Mouse (Mus musculus) kidney, embryonic 16.5 days (tissue): ENCODE data around the gene Ecsit. TPM values are rescaled to one million over a fixed set of nuclear protein-coding genes. Genes with fewer than 3 reads are reported as not detected.

Experiments used
- ATAC-seq: fragments of 200-750 bp; cut with Nextera tagmentation; 2 replicates; pipeline ENCODE4 v1.8.0; 2017; ENCODE audit warnings: moderate TSS enrichment; ENCODE audit not compliant: low FRiP score, low TSS enrichment
- H3K27ac ChIP-seq: fragments of 300-500 bp; sonication (generic); 2 replicates; pipeline ENCODE4 v1.5.1; 2014; ENCODE audit warnings: low read length
- H3K27me3 ChIP-seq: fragments of 300-500 bp; sonication (generic); 2 replicates; pipeline ENCODE4 v1.6.1; 2014; ENCODE audit warnings: low read length, control low read depth, mixed read lengths; ENCODE audit not compliant: insufficient read depth
- H3K36me3 ChIP-seq: fragments of 300-500 bp; sonication (generic); 2 replicates; pipeline ENCODE4 v1.6.1; 2014; ENCODE audit warnings: low read length, control low read depth, mixed read lengths; ENCODE audit not compliant: insufficient read depth
- H3K4me1 ChIP-seq: fragments of 300-500 bp; sonication (generic); 2 replicates; pipeline ENCODE4 v1.6.1; 2014; ENCODE audit warnings: low read length, control low read depth, mixed read lengths; ENCODE audit not compliant: insufficient read depth
- H3K4me2 ChIP-seq: fragments of 300-500 bp; sonication (generic); replicated peaks from 2 replicates; pipeline ENCODE4 v1.6.1; 2014; ENCODE audit warnings: low read depth, low read length
- H3K4me3 ChIP-seq: fragments of 300-500 bp; sonication (generic); 2 replicates; pipeline ENCODE4 v1.5.1; 2014; ENCODE audit warnings: mild to moderate bottlenecking, low read length
- H3K9ac ChIP-seq: fragments of 300-500 bp; sonication (generic); replicated peaks from 2 replicates; pipeline ENCODE4 v1.6.1; 2014; ENCODE audit warnings: low read length
- H3K9me3 ChIP-seq: fragments of 300-500 bp; sonication (generic); 2 replicates; pipeline ENCODE4 v1.6.1; 2016; ENCODE audit warnings: low read length, control low read depth
- WGBS: fragments of 180-500 bp; shearing (Covaris S2); extraction: QIAGEN DNeasy Blood & Tissue Kit; methylation state at CpG from one replicate; pipeline ENCODE4 v1.1.7; 2014; 5-methylcytosine and 5-hydroxymethylcytosine counted together
- polyA plus RNA-seq: library from polyadenylated mRNA; unstranded; fragments of >200 nt; fragmentation: Nextera tagmentation; extraction: Ambion mirVana; gene quantifications from 2 replicates; pipeline ENCODE4 v1.2.1, GENCODE M21; 2015

Ecsit gene
- polyA plus RNA-seq, 1 experiment from 2014 or later = 62.7 TPM

GRCm38 (mm10) chr9:22069881-22070553 is 15.2 kb downstream of the Ecsit start:
- 59% methylated on average over 4 of the region's 4 CpGs for WGBS
- ATAC-seq = peak; percentile 16
- Histone ChIP-seq H3K4me1 (peaks cover 6% of the 10 kb centered on the region), H3K27me3 (no peaks in the 10 kb centered on the region), H3K4me3 (peak overlapping the region; percentile 80), H3K27ac (peak overlapping the region; percentile 25; the same call in 1 of the 2 replicates), H3K9ac (peak overlapping the region; percentile 45), H3K36me3 (peaks cover 34% of the 10 kb centered on the region), H3K9me3 (no peaks in the 10 kb centered on the region), H3K4me2 (peak overlapping the region; percentile 64)

- Histone ChIP-seq H3K27ac (no peak overlapping the region), H3K27me3 (no peaks in the 10 kb centered on the region), H3K4me1 (peaks cover 6% of the 10 kb centered on the region), H3K36me3 (peaks cover 33% of the 10 kb centered on the region), H3K9ac (no peak overlapping the region), H3K4me2 (no peak overlapping the region), H3K4me3 (no peak overlapping the region), H3K9me3 (no peaks in the 10 kb centered on the region)
- no peak for ATAC-seq
- WGBS = 81% methylated on average over 5 of the region's 5 CpGs
These were observed 18.0 kb downstream of the Ecsit start for GRCm38 (mm10) chr9:22067195-22067594.

- no peak for ATAC-seq
- 69% methylated on average over 3 of the region's 3 CpGs for WGBS
- Histone ChIP-seq H3K4me2 (no peak overlapping the region), H3K9ac (no peak overlapping the region), H3K27me3 (no peaks in the 10 kb centered on the region), H3K36me3 (peaks cover 38% of the 10 kb centered on the region), H3K4me1 (peaks cover 6% of the 10 kb centered on the region), H3K27ac (no peak overlapping the region), H3K4me3 (no peak overlapping the region), H3K9me3 (no peaks in the 10 kb centered on the region)
These were observed 18.8 kb downstream of the Ecsit start for GRCm38 (mm10) chr9:22066433-22066832.

- Histone ChIP-seq H3K27me3 (no peaks in the 10 kb centered on the region), H3K36me3 (peaks cover 43% of the 10 kb centered on the region), H3K4me3 (no peak overlapping the region), H3K4me1 (peaks cover 6% of the 10 kb centered on the region), H3K4me2 (no peak overlapping the region), H3K9ac (no peak overlapping the region), H3K9me3 (no peaks in the 10 kb centered on the region), H3K27ac (no peak overlapping the region)
- WGBS = 86% methylated on average over 11 of the region's 11 CpGs
- ATAC-seq = no peak
These were observed 19.6 kb downstream of the Ecsit start for GRCm38 (mm10) chr9:22065642-22066041.

- H3K9me3 ChIP-seq = no peaks in the 10 kb centered on the region
- H3K27me3 ChIP-seq = no peaks in the 10 kb centered on the region
- H3K9ac ChIP-seq = no peak overlapping the region
- no peaks in the 10 kb centered on the region for H3K4me1 ChIP-seq
- WGBS = 83% methylated on average over 3 of the region's 3 CpGs
- no peak for ATAC-seq
- no peak overlapping the region for H3K4me3 ChIP-seq
- peaks cover 48% of the 10 kb centered on the region for H3K36me3 ChIP-seq
- no peak overlapping the region for H3K4me2 ChIP-seq
- no peak overlapping the region for H3K27ac ChIP-seq
These were observed 20.9 kb downstream of the Ecsit start for GRCm38 (mm10) chr9:22064341-22064740.

GRCm38 (mm10) chr9:22061339-22061738 is 23.9 kb downstream of the Ecsit start:
- no peaks in the 10 kb centered on the region for H3K9me3 ChIP-seq
- no peaks in the 10 kb centered on the region for H3K4me1 ChIP-seq
- peaks cover 54% of the 10 kb centered on the region for H3K36me3 ChIP-seq
- H3K27me3 ChIP-seq = peaks cover 1% of the 10 kb centered on the region; the same call in 1 of the 2 replicates
- no peak overlapping the region for H3K4me2 ChIP-seq
- H3K27ac ChIP-seq = no peak overlapping the region
- 81% methylated on average over 2 of the region's 2 CpGs for WGBS
- ATAC-seq = no peak
- no peak overlapping the region for H3K4me3 ChIP-seq
- H3K9ac ChIP-seq = no peak overlapping the region

- Histone ChIP-seq H3K27me3 (peaks cover 24% of the 10 kb centered on the region), H3K4me2 (no peak overlapping the region), H3K9ac (no peak overlapping the region), H3K4me1 (peaks cover 6% of the 10 kb centered on the region; the same call in 1 of the 2 replicates), H3K9me3 (no peaks in the 10 kb centered on the region), H3K36me3 (peaks cover 31% of the 10 kb centered on the region), H3K27ac (no peak overlapping the region), H3K4me3 (no peak overlapping the region)
- ATAC-seq = no peak
- 89% methylated on average over 9 of the region's 9 CpGs for WGBS
These were observed 27.2 kb downstream of the Ecsit start for GRCm38 (mm10) chr9:22058011-22058424.

- Histone ChIP-seq H3K4me3 (no peak overlapping the region), H3K36me3 (peaks cover 31% of the 10 kb centered on the region), H3K27me3 (peaks cover 33% of the 10 kb centered on the region), H3K27ac (no peak overlapping the region), H3K9ac (no peak overlapping the region), H3K9me3 (no peaks in the 10 kb centered on the region), H3K4me2 (no peak overlapping the region), H3K4me1 (peaks cover 6% of the 10 kb centered on the region; the same call in 1 of the 2 replicates)
- WGBS = 92% methylated on average over 9 of the region's 9 CpGs
- no peak for ATAC-seq
These were observed 28.2 kb downstream of the Ecsit start for GRCm38 (mm10) chr9:22057031-22057517.

- no peak overlapping the region for H3K4me3 ChIP-seq
- peaks cover 11% of the 10 kb centered on the region for H3K4me1 ChIP-seq
- no peak for ATAC-seq
- H3K27ac ChIP-seq = no peak overlapping the region
- WGBS = 72% methylated on average over 9 of the region's 9 CpGs
- peaks cover 40% of the 10 kb centered on the region for H3K27me3 ChIP-seq
- no peak overlapping the region for H3K4me2 ChIP-seq
- no peaks in the 10 kb centered on the region for H3K9me3 ChIP-seq
- no peak overlapping the region for H3K9ac ChIP-seq
- peaks cover 25% of the 10 kb centered on the region for H3K36me3 ChIP-seq
These were observed 28.8 kb downstream of the Ecsit start for GRCm38 (mm10) chr9:22056303-22056910.

GRCm38 (mm10) chr9:22055713-22056112 is 29.5 kb downstream of the Ecsit start:
- ATAC-seq = no peak
- WGBS = 31% methylated on average over 29 of the region's 29 CpGs
- peaks cover 47% of the 10 kb centered on the region for H3K27me3 ChIP-seq

More at GRCm38 (mm10) chr9:22055713-22056112, 29.5 kb downstream of the Ecsit start:
- Histone ChIP-seq H3K9ac (no peak overlapping the region), H3K4me2 (no peak overlapping the region), H3K4me1 (peaks cover 18% of the 10 kb centered on the region), H3K36me3 (peaks cover 21% of the 10 kb centered on the region), H3K9me3 (no peaks in the 10 kb centered on the region), H3K27ac (no peak overlapping the region), H3K4me3 (no peak overlapping the region)
